Mouse (Mus musculus) lung, embryonic 14.5 days (tissue): ENCODE data around the gene Abcf1. TPM values are rescaled to one million over a fixed set of nuclear protein-coding genes. Genes with fewer than 3 reads are reported as not detected.
"Not testable (repeated sequence)": the region's sequence is repeated elsewhere in the genome, so short reads cannot be mapped to it uniquely, and the experiment has no call there.

Experiments
- ATAC-seq: fragments of 200-750 bp; cut with Nextera tagmentation; 2 replicates; pipeline ENCODE4 v1.8.0; 2017; ENCODE audit warnings: mild to moderate bottlenecking, moderate TSS enrichment, moderate library complexity; ENCODE audit not compliant: insufficient read depth
- DNase-seq: peaks from one replicate; pipeline ENCODE4 v3.0.0-alpha.2; 2015
- H3K27ac ChIP-seq: fragments of 300-500 bp; sonication (generic); 2 replicates; pipeline ENCODE4 v1.5.1; 2014; ENCODE audit warnings: low read depth, mild to moderate bottlenecking, moderate library complexity
- H3K27me3 ChIP-seq: fragments of 300-500 bp; sonication (generic); 2 replicates; pipeline ENCODE4 v1.6.1; 2014; ENCODE audit warnings: low read length, control low read depth; ENCODE audit not compliant: insufficient read depth
- H3K36me3 ChIP-seq: fragments of 300-500 bp; sonication (generic); 2 replicates; pipeline ENCODE4 v1.6.1; 2014; ENCODE audit warnings: control low read depth; ENCODE audit not compliant: insufficient read depth
- H3K4me1 ChIP-seq: fragments of 300-500 bp; sonication (generic); 2 replicates; pipeline ENCODE4 v1.6.1; 2014; ENCODE audit warnings: antibody characterized with exemption, control low read depth; ENCODE audit not compliant: insufficient read depth
- H3K4me2 ChIP-seq: fragments of 300-500 bp; sonication (generic); 2 replicates; pipeline ENCODE4 v1.6.1; 2014; ENCODE audit warnings: mild to moderate bottlenecking
- H3K4me3 ChIP-seq: fragments of 300-500 bp; sonication (generic); 2 replicates; pipeline ENCODE4 v1.5.1; 2014; ENCODE audit warnings: low read depth, low read length
- H3K9ac ChIP-seq: fragments of 300-500 bp; sonication (generic); 2 replicates; pipeline ENCODE4 v1.6.1; 2014
- H3K9me3 ChIP-seq: fragments of 300-500 bp; sonication (generic); 2 replicates; pipeline ENCODE4 v1.6.1; 2016; ENCODE audit warnings: low read depth, low read length, control low read depth
- CTCF ChIP-seq: IDR thresholded peaks from 2 replicates; pipeline ENCODE4 v1.5.1; 2016; ENCODE audit warnings: antibody characterized with exemption, low read depth
- WGBS: fragments of 180-500 bp; shearing (Covaris S2); extraction: QIAGEN DNeasy Blood & Tissue Kit; methylation state at CpG from one replicate; pipeline ENCODE4 v1.1.7; 2014; 5-methylcytosine and 5-hydroxymethylcytosine counted together
- polyA plus RNA-seq: library from polyadenylated mRNA; unstranded; fragments of >200 nt; fragmentation: Nextera tagmentation; extraction: Ambion mirVana; gene quantifications from 2 replicates; pipeline ENCODE4 v1.2.1, GENCODE M21; 2014

The Abcf1 gene
- polyA plus RNA-seq, 1 experiment from 2014 or later, result 86.6 TPM

GRCm38 (mm10) chr17:35939941-35940340 is 29.6 kb downstream of the Abcf1 start:
- 67% methylated on average over 1 of the region's 1 CpGs for WGBS
- H3K36me3 ChIP-seq, result no peaks in the 10 kb centered on the region
- no peak for DNase-seq

GRCm38 (mm10) chr17:35939108-35939507 is 30.5 kb downstream of the Abcf1 start:
- Histone ChIP-seq H3K4me2 (no peak overlapping the region), H3K4me3 (no peak overlapping the region), H3K9ac (no peak overlapping the region), H3K9me3 (no peaks in the 10 kb centered on the region), H3K27ac (no peak overlapping the region), H3K36me3 (no peaks in the 10 kb centered on the region), H3K27me3 (no peaks in the 10 kb centered on the region), H3K4me1 (no peaks in the 10 kb centered on the region)
- 37% methylated on average over 2 of the region's 2 CpGs for WGBS
- no peak for DNase-seq
- TF ChIP-seq CTCF, result no peak
- ATAC-seq, result no peak

More at GRCm38 (mm10) chr17:35939941-35940340, 29.6 kb downstream of the Abcf1 start:
- H3K9me3 ChIP-seq, result no peaks in the 10 kb centered on the region
- no peaks in the 10 kb centered on the region for H3K4me1 ChIP-seq
- no peak overlapping the region for H3K4me3 ChIP-seq
- no peak overlapping the region for H3K9ac ChIP-seq
- no peaks in the 10 kb centered on the region for H3K27me3 ChIP-seq
- H3K4me2 ChIP-seq, result no peak overlapping the region
- H3K27ac ChIP-seq, result no peak overlapping the region
- TF ChIP-seq CTCF, result no peak
- no peak for ATAC-seq

GRCm38 (mm10) chr17:35937700-35938348 is 31.7 kb downstream of the Abcf1 start:
- Histone ChIP-seq H3K9me3 (no peaks in the 10 kb centered on the region), H3K27me3 (no peaks in the 10 kb centered on the region), H3K4me2 (no peak overlapping the region), H3K4me1 (no peaks in the 10 kb centered on the region), H3K27ac (no peak overlapping the region), H3K36me3 (no peaks in the 10 kb centered on the region), H3K4me3 (no peak overlapping the region), H3K9ac (no peak overlapping the region)
- TF ChIP-seq CTCF, result peak; percentile 85
- ATAC-seq (0 out of 2 replicates have a peak, but pooled peaks have one; percentile 69), DNase-seq (peak; percentile 72)
- WGBS, result 36% methylated on average over 2 of the region's 2 CpGs

GRCm38 (mm10) chr17:35935763-35936162 is 33.8 kb downstream of the Abcf1 start:
- not testable (repeated sequence) for ATAC-seq, H3K27ac ChIP-seq, H3K27me3 ChIP-seq, DNase-seq, H3K9me3 ChIP-seq, H3K4me2 ChIP-seq, H3K4me3 ChIP-seq, H3K9ac ChIP-seq, H3K36me3 ChIP-seq, H3K4me1 ChIP-seq
- 80% methylated on average over 14 of the region's 14 CpGs for WGBS

GRCm38 (mm10) chr17:35932608-35933007 is 37.0 kb downstream of the Abcf1 start:
- no peak for TF ChIP-seq CTCF
- Histone ChIP-seq H3K9ac (no peak overlapping the region), H3K27ac (no peak overlapping the region), H3K4me3 (no peak overlapping the region), H3K9me3 (no peaks in the 10 kb centered on the region), H3K4me2 (no peak overlapping the region), H3K4me1 (no peaks in the 10 kb centered on the region), H3K27me3 (no peaks in the 10 kb centered on the region), H3K36me3 (peaks cover 39% of the 10 kb centered on the region)
- ATAC-seq (no peak), DNase-seq (no peak)
- WGBS, result 88% methylated on average over 4 of the region's 4 CpGs

- Histone ChIP-seq H3K4me2 (no peak overlapping the region), H3K9ac (no peak overlapping the region), H3K4me3 (no peak overlapping the region), H3K27me3 (no peaks in the 10 kb centered on the region), H3K9me3 (no peaks in the 10 kb centered on the region), H3K4me1 (no peaks in the 10 kb centered on the region), H3K27ac (no peak overlapping the region), H3K36me3 (peaks cover 57% of the 10 kb centered on the region)
- DNase-seq, result no peak
- 95% methylated on average over 12 of the region's 12 CpGs for WGBS
- no peak for TF ChIP-seq CTCF
- ATAC-seq, result 0 out of 2 replicates have a peak, but pooled peaks have one; percentile 39
Observed at GRCm38 (mm10) chr17:35930627-35931026, 38.9 kb downstream of the Abcf1 start.

- DNase-seq, result no peak
Observed at GRCm38 (mm10) chr17:35929534-35929933, 40.0 kb downstream of the Abcf1 start.

More at GRCm38 (mm10) chr17:35929534-35929933, 40.0 kb downstream of the Abcf1 start:
- TF ChIP-seq CTCF, result no peak
- WGBS, result 87% methylated on average over 2 of the region's 2 CpGs
- Histone ChIP-seq H3K4me3 (no peak overlapping the region), H3K27me3 (no peaks in the 10 kb centered on the region), H3K4me1 (no peaks in the 10 kb centered on the region), H3K9me3 (no peaks in the 10 kb centered on the region), H3K36me3 (peaks cover 68% of the 10 kb centered on the region), H3K9ac (no peak overlapping the region), H3K4me2 (no peak overlapping the region), H3K27ac (no peak overlapping the region)
- ATAC-seq, result no peak
